Mouse (Mus musculus) forebrain, postnatal 0 days (tissue): ENCODE measurements around the gene Galntl5. TPM values are rescaled to one million over a fixed set of nuclear protein-coding genes. Genes with fewer than 3 reads are reported as not detected.
A peak's percentile ranks its signal among the peaks of the same experiment; 100 is the strongest.

ENCODE experiments used
- ATAC-seq: fragments of 200-750 bp; cut with Nextera tagmentation; 2 replicates; pipeline ENCODE4 v1.8.0; 2017; ENCODE audit warnings: mild to moderate bottlenecking, moderate library complexity
- DNase-seq: peaks from one replicate; pipeline ENCODE4 v3.0.0-alpha.2; 2015
- H3K27ac ChIP-seq: fragments of 300-500 bp; sonication (generic); 2 replicates; pipeline ENCODE4 v1.5.1; 2014; ENCODE audit warnings: low read depth, mild to moderate bottlenecking, antibody characterized with exemption, low read length, moderate library complexity, mixed read lengths
- H3K27me3 ChIP-seq: fragments of 300-500 bp; sonication (generic); 2 replicates; pipeline ENCODE4 v1.6.1; 2014; ENCODE audit warnings: mild to moderate bottlenecking, low read length, mixed read lengths; ENCODE audit not compliant: insufficient read depth
- H3K36me3 ChIP-seq: fragments of 300-500 bp; sonication (generic); 2 replicates; pipeline ENCODE4 v1.6.1; 2014; ENCODE audit warnings: mild to moderate bottlenecking, moderate library complexity; ENCODE audit not compliant: insufficient read depth
- H3K4me1 ChIP-seq: fragments of 300-500 bp; sonication (generic); 2 replicates; pipeline ENCODE4 v1.6.1; 2014; ENCODE audit warnings: antibody characterized with exemption; ENCODE audit not compliant: insufficient read depth
- H3K4me2 ChIP-seq: fragments of 300-500 bp; sonication (generic); 2 replicates; pipeline ENCODE4 v1.6.1; 2014; ENCODE audit warnings: low read depth, mild to moderate bottlenecking, moderate library complexity
- H3K4me3 ChIP-seq: fragments of 300-500 bp; sonication (generic); 2 replicates; pipeline ENCODE4 v1.5.1; 2014; ENCODE audit warnings: low read depth, low read length, mixed read lengths
- H3K9ac ChIP-seq: fragments of 300-500 bp; sonication (generic); 2 replicates; pipeline ENCODE4 v1.6.1; 2014; ENCODE audit warnings: mild to moderate bottlenecking
- H3K9me3 ChIP-seq: fragments of 300-500 bp; sonication (generic); 2 replicates; pipeline ENCODE4 v1.6.1; 2016; ENCODE audit warnings: low read length
- CTCF ChIP-seq: sonication (generic); IDR thresholded peaks from 2 replicates; pipeline ENCODE4 v1.5.1; 2016; ENCODE audit warnings: antibody characterized with exemption, control low read depth, low read depth
- WGBS: fragments of 180-500 bp; shearing (Covaris S2); extraction: QIAGEN DNeasy Blood & Tissue Kit; methylation state at CpG from one replicate; pipeline ENCODE4 v1.1.7; 2014; 5-methylcytosine and 5-hydroxymethylcytosine counted together
- polyA plus RNA-seq: library from polyadenylated mRNA; unstranded; fragments of >200 nt; fragmentation: Nextera tagmentation; extraction: Ambion mirVana; gene quantifications from 2 replicates; pipeline ENCODE4 v1.2.1, GENCODE M21; 2015
- total RNA-seq: library from RNA; depleted of rRNA; stranded (reverse); fragments of >200 nt; gene quantifications from 2 replicates; pipeline ENCODE4 v1.2.3, GENCODE M21; 2014

Gene Galntl5
- total and polyA plus RNA-seq, 2 experiments from 2014 or later: not detected

DNA sequence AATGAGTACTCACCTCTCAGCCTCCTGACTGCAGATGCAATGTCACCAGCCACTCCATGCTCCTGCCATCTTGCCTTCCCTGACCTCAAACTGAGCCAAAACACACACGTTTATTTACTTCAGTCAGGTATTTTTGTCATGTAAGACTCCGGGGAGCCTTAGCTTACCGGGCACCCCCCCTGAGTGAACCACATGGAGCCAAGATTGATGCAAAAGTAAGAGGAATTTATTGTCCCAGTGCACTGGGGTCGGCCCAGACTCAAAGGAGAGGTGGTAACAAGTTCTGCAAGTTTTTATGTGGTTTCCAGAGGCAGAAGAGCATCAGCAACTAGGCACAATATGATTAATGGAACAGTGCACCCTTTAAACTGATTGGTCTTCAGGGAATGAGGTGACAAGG, 24.1 kb upstream of the Galntl5 start:
- no peak for TF ChIP-seq CTCF
- WGBS: 65% methylated on average over 4 of the region's 4 CpGs
- H3K4me2 ChIP-seq: no peak overlapping the region
- ATAC-seq: no peak
- no peaks in the 10 kb centered on the region for H3K36me3 ChIP-seq
- H3K9me3 ChIP-seq: no peaks in the 10 kb centered on the region
- H3K4me3 ChIP-seq: no peak overlapping the region
- no peak overlapping the region for H3K27ac ChIP-seq
- H3K9ac ChIP-seq: no peak overlapping the region
- H3K4me1 ChIP-seq: no peaks in the 10 kb centered on the region
- no peak for DNase-seq
- H3K27me3 ChIP-seq: no peaks in the 10 kb centered on the region

DNA sequence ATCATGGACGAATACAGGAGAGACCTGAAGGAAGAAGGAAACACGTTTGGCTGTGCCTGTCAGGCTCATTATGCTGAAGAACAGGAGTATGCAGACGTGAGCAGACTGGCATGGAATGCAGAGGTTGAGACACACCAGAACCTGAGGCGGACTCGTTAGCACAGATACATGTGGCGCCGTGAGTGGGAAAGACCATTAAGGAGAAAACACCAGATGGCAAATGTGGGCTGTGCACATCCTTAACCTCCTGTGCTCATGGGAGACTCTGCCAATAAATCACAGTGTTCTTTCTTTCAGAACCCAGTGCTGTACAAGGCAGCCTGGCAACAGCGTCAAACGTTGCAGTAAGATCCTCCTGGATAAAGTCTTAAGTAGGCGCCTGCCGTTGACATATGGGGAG, 20.7 kb upstream of the Galntl5 start:
- no peaks in the 10 kb centered on the region for H3K4me1 ChIP-seq
- 42% methylated on average over 11 of the region's 11 CpGs for WGBS
- H3K27me3 ChIP-seq: no peaks in the 10 kb centered on the region
- no peak overlapping the region for H3K27ac ChIP-seq
- no peak for TF ChIP-seq CTCF
- ATAC-seq (peak; percentile 42), DNase-seq (no peak)
- H3K9me3 ChIP-seq: no peaks in the 10 kb centered on the region
- no peak overlapping the region for H3K9ac ChIP-seq
- H3K4me3 ChIP-seq: no peak overlapping the region
- no peak overlapping the region for H3K4me2 ChIP-seq
- H3K36me3 ChIP-seq: no peaks in the 10 kb centered on the region

DNA sequence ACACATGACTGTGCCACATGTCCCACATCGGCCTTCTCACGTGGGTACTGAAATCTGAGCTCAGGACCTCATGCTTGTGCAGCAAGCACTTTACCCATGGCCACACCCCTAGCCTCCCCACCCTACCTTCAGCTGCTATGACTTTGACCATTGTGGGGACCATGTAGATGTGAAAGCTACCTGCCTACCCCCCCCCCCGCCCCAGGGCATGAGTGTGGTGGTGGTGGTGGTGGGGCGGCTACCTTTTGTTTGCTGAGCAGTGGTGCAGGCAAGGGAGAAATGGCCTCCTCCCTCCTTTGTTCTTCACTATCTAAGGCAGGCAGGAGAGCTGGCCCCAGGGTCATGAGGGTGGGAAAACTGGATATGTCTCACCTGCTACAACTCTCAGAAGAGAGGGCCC, 18.3 kb upstream of the Galntl5 start:
- DNase-seq (no peak), ATAC-seq (no peak)
- TF ChIP-seq CTCF: no peak
- Histone ChIP-seq H3K9me3 (no peaks in the 10 kb centered on the region), H3K27ac (no peak overlapping the region), H3K4me3 (no peak overlapping the region), H3K9ac (no peak overlapping the region), H3K4me1 (no peaks in the 10 kb centered on the region), H3K27me3 (no peaks in the 10 kb centered on the region), H3K36me3 (no peaks in the 10 kb centered on the region), H3K4me2 (no peak overlapping the region)
- WGBS: 69% methylated on average over 4 of the region's 4 CpGs

DNA sequence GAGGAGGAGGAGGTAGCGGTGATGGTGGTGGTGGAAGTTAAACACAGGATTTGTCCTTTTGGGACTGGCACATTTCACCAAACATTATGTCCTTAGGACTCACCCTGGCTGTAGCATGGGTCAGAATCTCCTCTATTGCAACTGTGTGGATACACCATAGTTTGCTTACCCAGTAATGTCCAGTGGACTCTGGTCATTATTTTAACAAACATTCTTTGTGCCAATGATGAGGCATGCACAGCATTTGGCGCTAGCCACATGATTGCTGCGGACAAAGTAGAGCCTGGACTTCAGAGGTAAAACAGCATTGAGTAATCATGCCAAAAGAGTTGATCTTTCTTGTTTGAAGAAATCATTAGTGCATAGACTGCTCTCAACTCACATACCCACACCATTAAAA, 17.3 kb upstream of the Galntl5 start:
- Histone ChIP-seq H3K27ac (no peak overlapping the region), H3K9ac (no peak overlapping the region), H3K4me1 (no peaks in the 10 kb centered on the region), H3K36me3 (no peaks in the 10 kb centered on the region), H3K4me3 (no peak overlapping the region), H3K4me2 (no peak overlapping the region), H3K9me3 (no peaks in the 10 kb centered on the region), H3K27me3 (no peaks in the 10 kb centered on the region)
- ATAC-seq (no peak), DNase-seq (no peak)
- WGBS: 84% methylated on average over 3 of the region's 3 CpGs
- TF ChIP-seq CTCF: no peak

DNA sequence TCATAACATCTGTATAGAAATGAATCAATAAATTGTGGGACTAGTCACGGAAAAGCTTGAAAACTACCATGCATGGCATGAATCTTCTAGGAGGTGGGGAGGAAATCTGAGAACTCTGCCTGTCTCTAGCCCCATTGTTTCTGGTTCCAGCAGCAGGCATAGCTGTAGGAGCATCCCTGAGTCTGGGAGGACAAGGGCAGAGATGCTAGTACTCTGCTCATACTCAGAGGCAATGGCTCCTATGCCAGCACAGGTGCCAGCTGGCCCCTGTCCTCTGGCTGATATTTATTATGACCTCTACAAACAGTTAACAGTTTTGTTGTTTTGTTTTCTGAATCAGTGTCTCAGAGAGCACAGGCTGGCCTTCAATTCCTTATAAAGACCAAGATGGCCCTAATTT, 16.9 kb upstream of the Galntl5 start:
- Histone ChIP-seq H3K9me3 (no peaks in the 10 kb centered on the region), H3K4me2 (no peak overlapping the region), H3K27ac (no peak overlapping the region), H3K4me1 (no peaks in the 10 kb centered on the region), H3K4me3 (no peak overlapping the region), H3K9ac (no peak overlapping the region), H3K36me3 (no peaks in the 10 kb centered on the region), H3K27me3 (no peaks in the 10 kb centered on the region)
- WGBS: 95% methylated on average over 1 of the region's 1 CpGs
- DNase-seq (no peak), ATAC-seq (no peak)
- TF ChIP-seq CTCF: no peak

DNA sequence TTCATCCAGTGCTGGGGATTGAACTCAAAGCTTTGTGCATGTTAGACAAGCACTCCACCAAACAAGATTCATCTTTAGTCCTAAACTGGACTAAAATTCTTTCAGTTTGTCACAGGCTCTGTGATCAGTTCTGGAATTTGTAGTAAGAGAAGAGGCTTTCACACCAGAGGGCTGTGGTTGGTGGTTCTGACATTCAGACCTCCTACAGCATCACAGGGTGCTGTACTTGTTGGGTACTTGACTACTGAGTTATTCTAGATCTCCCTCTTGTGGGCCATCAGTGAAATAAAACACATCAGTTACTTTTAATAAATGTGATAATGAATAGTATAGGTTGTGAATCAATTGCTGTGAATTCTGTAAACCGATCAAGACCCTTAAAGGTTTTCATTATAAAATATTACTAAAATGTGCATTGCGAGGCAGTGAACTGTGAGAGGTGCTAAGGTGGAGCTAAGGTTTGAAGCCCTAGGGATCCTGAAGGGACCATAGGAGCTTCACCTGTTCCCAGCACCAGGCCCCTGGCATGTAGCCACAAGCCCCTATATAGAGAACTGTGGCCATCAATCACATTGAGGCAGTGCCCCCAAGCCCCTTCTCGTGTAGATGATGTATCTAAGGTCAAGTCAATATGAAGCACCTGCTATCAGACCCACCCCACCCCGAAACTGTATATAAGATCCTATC, 16.0 kb upstream of the Galntl5 start:
- ATAC-seq: no peak
- TF ChIP-seq CTCF: peak; percentile 33
- 89% methylated on average over 4 of the region's 4 CpGs for WGBS

DNA sequence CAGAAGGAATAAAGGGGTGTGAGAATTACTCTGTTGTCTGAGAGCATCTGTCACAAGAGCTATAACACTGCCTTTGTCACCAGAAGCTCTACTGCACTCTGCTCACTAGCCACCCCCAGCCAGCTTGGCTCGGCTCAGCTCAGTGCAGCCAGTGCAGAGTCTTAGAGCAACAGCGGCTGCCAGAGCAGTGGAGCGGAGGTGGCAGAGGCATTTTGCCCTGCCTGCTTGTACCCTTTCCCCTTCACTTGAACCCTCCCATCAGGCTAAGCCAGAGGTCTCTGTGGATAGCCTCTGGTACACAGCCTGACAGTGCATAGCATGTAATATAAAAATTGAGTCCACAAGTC, 15.5 kb upstream of the Galntl5 start:
- no peak for TF ChIP-seq CTCF
- 68% methylated on average over 3 of the region's 3 CpGs for WGBS
- DNase-seq (no peak), ATAC-seq (no peak)
- no peak overlapping the region for H3K9ac ChIP-seq
- H3K27ac ChIP-seq: no peak overlapping the region
- no peak overlapping the region for H3K4me3 ChIP-seq
- H3K4me1 ChIP-seq: no peaks in the 10 kb centered on the region
- H3K9me3 ChIP-seq: no peaks in the 10 kb centered on the region
- H3K36me3 ChIP-seq: no peaks in the 10 kb centered on the region
- H3K27me3 ChIP-seq: no peaks in the 10 kb centered on the region
- no peak overlapping the region for H3K4me2 ChIP-seq

More for the DNA sequence above, 16.0 kb upstream of the Galntl5 start:
- no peak overlapping the region for H3K4me2 ChIP-seq
- no peaks in the 10 kb centered on the region for H3K36me3 ChIP-seq
- H3K9ac ChIP-seq: no peak overlapping the region
- H3K27ac ChIP-seq: no peak overlapping the region
- no peak for DNase-seq
- H3K27me3 ChIP-seq: no peaks in the 10 kb centered on the region
- no peaks in the 10 kb centered on the region for H3K9me3 ChIP-seq
- no peaks in the 10 kb centered on the region for H3K4me1 ChIP-seq
- no peak overlapping the region for H3K4me3 ChIP-seq
